Mouse (Mus musculus): ENCODE measurements at regions not wholly inside any gene's neighbourhood (a gene's known extent, or its start where the extent isn't known, plus 50 kb on each side); places are given as distances from the start of the nearest gene placed in this dataset.

GRCm38 (mm10) chr10:117431850-117432249, 52.0 kb upstream of the Cpsf6 start:
- H3K4me1 ChIP-seq (ENCODE audit: control insufficient read depth, insufficient read depth, low read length), result no peaks in the 10 kb centered on the region
- DNase-seq, result no peak
- no peak for TF ChIP-seq POLR2A (IDR thresholded peaks at IDR 0.05; ENCODE audit: borderline replicate concordance, extremely low read depth, low read depth, low read length)
- TF ChIP-seq CTCF (IDR thresholded peaks at IDR 0.05; ENCODE audit: insufficient read depth, low read length), result no peak
- no peak overlapping the region for H3K4me3 ChIP-seq (replicated peaks; ENCODE audit: extremely low read depth, low read depth, low read length)
- WGBS, result 72% methylated on average over 12 of the region's 12 CpGs

- WGBS, result 99% methylated on average over 3 of the region's 3 CpGs
- DNase-seq, result no peak
- Histone ChIP-seq H3K4me3 (replicated peaks; ENCODE audit: extremely low read depth, low read depth, low read length) (no peak overlapping the region), H3K4me1 (ENCODE audit: control insufficient read depth, insufficient read depth, low read length) (no peaks in the 10 kb centered on the region)
- TF ChIP-seq POLR2A (IDR thresholded peaks at IDR 0.05; ENCODE audit: borderline replicate concordance, extremely low read depth, low read depth, low read length) (no peak), CTCF (IDR thresholded peaks at IDR 0.05; ENCODE audit: insufficient read depth, low read length) (no peak)
Measured at GRCm38 (mm10) chr10:117431086-117431619, 51.3 kb upstream of the Cpsf6 start.

- no peak for DNase-seq
- 78% methylated on average over 5 of the region's 5 CpGs for WGBS
- no peaks in the 10 kb centered on the region for H3K4me1 ChIP-seq (ENCODE audit: control insufficient read depth, insufficient read depth, low read length)
- H3K4me3 ChIP-seq (replicated peaks; ENCODE audit: extremely low read depth, low read depth, low read length), result no peak overlapping the region
- TF ChIP-seq CTCF (IDR thresholded peaks at IDR 0.05; ENCODE audit: insufficient read depth, low read length) (no peak), POLR2A (IDR thresholded peaks at IDR 0.05; ENCODE audit: borderline replicate concordance, extremely low read depth, low read depth, low read length) (no peak)
Measured at GRCm38 (mm10) chr10:117430224-117430884, 50.5 kb upstream of the Cpsf6 start.

- Histone ChIP-seq H3K4me1 (ENCODE audit: control insufficient read depth, insufficient read depth, low read length) (no peaks in the 10 kb centered on the region), H3K4me3 (replicated peaks; ENCODE audit: extremely low read depth, low read depth, low read length) (no peak overlapping the region)
- TF ChIP-seq CTCF (IDR thresholded peaks at IDR 0.05; ENCODE audit: insufficient read depth, low read length) (no peak), POLR2A (IDR thresholded peaks at IDR 0.05; ENCODE audit: borderline replicate concordance, extremely low read depth, low read depth, low read length) (no peak)
- whole genome bisulfite sequencing, result 89% methylated on average over 19 of the region's 19 CpGs
- DNase-seq, result no peak
Measured at GRCm38 (mm10) chr10:117429459-117430183, 49.8 kb upstream of the Cpsf6 start.
